Mouse (Mus musculus): ENCODE results near the gene Slc37a1. TPM values are rescaled to one million over a fixed set of nuclear protein-coding genes. Genes with fewer than 3 reads are reported as not detected.

The Slc37a1 gene
- total RNA-seq, 2 experiments from 2014 or later = 2.4 to 2.6 TPM

Other genes starting within 250 kb of the Slc37a1 start
- 1 to 10 TPM; 4.0 to 4.8 TPM for gene Abcg1, start 229.1 kb upstream of the Slc37a1 start, total RNA-seq (2021)
- gene Tff3, start 157.1 kb upstream of the Slc37a1 start, total RNA-seq (2021) = not detected
- gene Tff2, start 142.5 kb upstream of the Slc37a1 start, total RNA-seq (2021) = not detected
- not detected for gene Tff1, start 121.5 kb upstream of the Slc37a1 start, total RNA-seq (2021)
- gene Tmprss3, start 87.8 kb upstream of the Slc37a1 start, total RNA-seq (2021) = under 1 TPM in 1 of 2 experiments, not detected in 1; 0.29 TPM
- gene Ubash3a, start 78.9 kb upstream of the Slc37a1 start, total RNA-seq (2021) = not detected
- 1 to 10 TPM; 8.5 to 9.1 TPM for gene Rsph1, start 9.4 kb upstream of the Slc37a1 start, total RNA-seq (2021)
- 1 to 10 TPM; 4.7 to 5.8 TPM for gene Pde9a, start 99.4 kb downstream of the Slc37a1 start, total RNA-seq (2021)
- 10 to 100 TPM in 1 of 2 experiments, 1 to 10 TPM in 1; 8.9 to 11.0 TPM for gene Wdr4, start 233.2 kb downstream of the Slc37a1 start, total RNA-seq (2021)
- gene Ndufv3, start 233.3 kb downstream of the Slc37a1 start, total RNA-seq (2021) = 100 to 1,000 TPM; 426 to 454 TPM